Mouse (Mus musculus): ENCODE results near the gene Clcn7.

GRCm38 (mm10) chr17:25100052-25100451 is 33.1 kb upstream of the Clcn7 start:
- no peak for TF ChIP-seq CTCF (IDR thresholded peaks at IDR 0.05; ENCODE audit: borderline replicate concordance, extremely low read depth, insufficient read depth, insufficient read length)
- TF ChIP-seq POLR2A (IDR thresholded peaks at IDR 0.05; ENCODE audit: borderline replicate concordance, extremely low read depth, insufficient read depth, insufficient read length, poor library complexity, severe bottlenecking): no peak
